Mouse (Mus musculus): Measurements from ENCODE around the gene Tnfrsf14. TPM values are rescaled to one million over a fixed set of nuclear protein-coding genes. Genes with fewer than 3 reads are reported as not detected.
A peak's percentile ranks its signal among the peaks of the same experiment; 100 is the strongest.

Gene Tnfrsf14
- polyA plus RNA-seq, 1 experiment from 2014 or later, result 20.0 TPM

DNA sequence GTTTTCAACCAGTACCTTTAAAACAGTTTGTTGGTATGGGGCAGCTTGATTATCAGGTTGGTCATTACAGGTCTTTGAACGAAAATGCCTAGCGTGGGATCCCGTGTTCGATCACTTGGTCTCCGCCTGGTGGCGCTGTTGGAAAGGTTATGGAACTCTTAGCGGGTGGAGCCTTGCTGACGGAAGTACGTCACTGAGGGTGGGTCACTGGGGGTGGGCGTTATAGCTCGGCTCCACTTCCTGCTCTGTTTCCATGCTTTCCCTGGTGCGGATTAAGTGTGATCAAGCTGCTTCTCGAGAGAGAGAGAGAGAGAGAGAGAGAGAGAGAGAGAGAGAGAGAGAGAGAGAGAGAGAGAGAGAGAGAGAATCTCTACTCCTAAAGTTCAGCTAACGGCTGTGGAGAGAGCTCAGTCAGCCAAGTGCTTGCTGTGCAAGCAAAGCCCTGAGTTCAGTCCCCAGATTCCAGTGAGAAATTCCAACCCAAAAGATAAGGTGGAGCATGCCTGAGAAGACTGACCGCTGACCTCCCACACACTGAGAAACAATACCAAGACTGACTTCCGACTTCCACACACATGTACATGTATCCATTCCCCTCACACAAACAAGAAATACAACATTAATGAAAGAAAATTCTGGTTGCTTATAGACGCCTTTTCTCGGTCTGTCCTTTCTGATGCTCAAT is 50.4 kb downstream of the Tnfrsf14 start:
- Histone ChIP-seq H3K27me3 (ENCODE audit: insufficient read depth, low read length) (0 out of 2 replicates have a peak, but pooled peaks cover 4% of the 10 kb centered on the region), H3K36me3 (replicated peaks; ENCODE audit: insufficient read depth, low read length) (no peaks in the 10 kb centered on the region), H3K4me2 (ENCODE audit: low read depth, low read length) (peak overlapping the region; percentile 77), H3K4me1 (ENCODE audit: insufficient read depth) (peaks cover 20% of the 10 kb centered on the region), H3K27ac (ENCODE audit: low read depth) (peak overlapping the region; percentile 85), H3K9me3 (ENCODE audit: low read length) (no peaks in the 10 kb centered on the region), H3K9ac (replicated peaks) (peak overlapping the region; percentile 57), H3K4me3 (ENCODE audit: low read depth, low read length) (peak overlapping the region; percentile 44)
- peak; percentile 79 for ATAC-seq
- DNase-seq, result peak; percentile 97
- TF ChIP-seq CTCF (IDR thresholded peaks at IDR 0.05; ENCODE audit: low read depth), result peak; percentile 97
- peak; percentile 55 for TF ChIP-seq EP300 (IDR thresholded peaks at IDR 0.05; ENCODE audit: low read depth)
- WGBS (ENCODE audit: insufficient replicate concordance), result 8% methylated on average over 18 of the region's 18 CpGs

DNA sequence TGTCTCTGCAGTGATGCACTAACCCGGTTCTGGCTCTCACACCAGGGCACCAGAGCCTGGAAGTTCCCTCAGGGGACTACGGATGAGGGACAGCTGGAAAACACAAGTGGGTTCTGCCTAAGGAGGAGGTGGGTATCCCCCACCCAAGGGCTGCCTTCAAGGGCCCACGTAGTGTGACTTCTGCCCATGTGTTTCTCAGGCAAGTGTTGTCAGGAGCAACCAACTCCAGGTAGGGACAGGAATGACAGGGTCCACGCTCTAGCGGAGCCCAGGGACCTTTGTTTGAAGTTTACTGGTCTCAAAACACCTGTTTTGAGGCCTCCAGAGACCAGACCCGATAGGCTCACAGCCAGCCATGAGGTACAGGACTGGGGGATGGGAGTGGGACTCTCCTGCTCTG is 55.2 kb downstream of the Tnfrsf14 start:
- DNase-seq, result no peak
- Histone ChIP-seq H3K27ac (ENCODE audit: low read depth) (no peak overlapping the region), H3K4me1 (ENCODE audit: insufficient read depth) (peaks cover 1% of the 10 kb centered on the region), H3K9me3 (ENCODE audit: low read length) (no peaks in the 10 kb centered on the region), H3K4me2 (ENCODE audit: low read depth, low read length) (no peak overlapping the region), H3K27me3 (ENCODE audit: insufficient read depth, low read length) (peaks cover 13% of the 10 kb centered on the region; the same call in 1 of the 2 replicates), H3K9ac (replicated peaks) (no peak overlapping the region), H3K36me3 (replicated peaks; ENCODE audit: insufficient read depth, low read length) (no peaks in the 10 kb centered on the region), H3K4me3 (ENCODE audit: low read depth, low read length) (no peak overlapping the region)
- 76% methylated on average over 6 of the region's 6 CpGs for WGBS (ENCODE audit: insufficient replicate concordance)
- TF ChIP-seq EP300 (IDR thresholded peaks at IDR 0.05; ENCODE audit: low read depth) (no peak), CTCF (IDR thresholded peaks at IDR 0.05; ENCODE audit: low read depth) (no peak)
- ATAC-seq, result no peak

Other genes starting within 250 kb of the Tnfrsf14 start
- gene Ttc34, start 91.1 kb downstream of the Tnfrsf14 start, polyA plus RNA-seq (2015; fragmentation: Nextera tagmentation; extraction: Ambion mirVana), result not detected in 2 replicates
- 0.80 and 0.98 TPM in 2 replicates for gene Mmel1, start 59.0 kb downstream of the Tnfrsf14 start, polyA plus RNA-seq (2015; fragmentation: Nextera tagmentation; extraction: Ambion mirVana)
- 5.9 and 6.5 TPM in 2 replicates for gene Fam213b, start 29.4 kb downstream of the Tnfrsf14 start, polyA plus RNA-seq (2015; fragmentation: Nextera tagmentation; extraction: Ambion mirVana)
- gene Hes5, start 32.4 kb upstream of the Tnfrsf14 start, polyA plus RNA-seq (2015; fragmentation: Nextera tagmentation; extraction: Ambion mirVana), result 0.15 and 0.21 TPM in 2 replicates
- gene Pank4, start 35.6 kb upstream of the Tnfrsf14 start, polyA plus RNA-seq (2015; fragmentation: Nextera tagmentation; extraction: Ambion mirVana), result 10.9 and 11.4 TPM in 2 replicates
- gene Plch2, start 128.2 kb upstream of the Tnfrsf14 start, polyA plus RNA-seq (2015; fragmentation: Nextera tagmentation; extraction: Ambion mirVana), result 0.04 TPM in 1 of 2 replicates, not detected in the other
- gene Pex10, start 138.5 kb upstream of the Tnfrsf14 start, polyA plus RNA-seq (2015; fragmentation: Nextera tagmentation; extraction: Ambion mirVana), result 5.9 and 6.8 TPM in 2 replicates
- 111 and 118 TPM in 2 replicates for gene Rer1, start 157.8 kb upstream of the Tnfrsf14 start, polyA plus RNA-seq (2015; fragmentation: Nextera tagmentation; extraction: Ambion mirVana)
- 2.2 TPM in 2 replicates for gene Morn1, start 158.0 kb upstream of the Tnfrsf14 start, polyA plus RNA-seq (2015; fragmentation: Nextera tagmentation; extraction: Ambion mirVana)

Measured in liver, postnatal 0 days (tissue).